Mouse (Mus musculus) spleen, adult 2 months (tissue): ENCODE measurements around the gene Rxfp2.

ENCODE experiments used
- CTCF ChIP-seq: fragments of 200-500 bp; IDR thresholded peaks from 2 replicates; pipeline ENCODE4 v1.5.1; 2011; ENCODE audit warnings: mild to moderate bottlenecking, inconsistent platforms; ENCODE audit not compliant: insufficient read depth, insufficient read length, insufficient replicate concordance; ENCODE audit errors: extremely low read depth
- POLR2A ChIP-seq: fragments of 200-500 bp; IDR thresholded peaks from 2 replicates; pipeline ENCODE4 v1.6.1; 2011; ENCODE audit warnings: low read depth, low read length, inconsistent platforms

GRCm38 (mm10) chr5:150036286-150036685 lies 17.8 kb downstream of the Rxfp2 start:
- no peak for TF ChIP-seq CTCF
- no peak for TF ChIP-seq POLR2A
